Mouse (Mus musculus) fibroblast of lung, adult 2 months (primary cell): ENCODE measurements around the gene Mms22l.
"Not testable (repeated sequence)": the region's sequence is repeated elsewhere in the genome, so short reads cannot be mapped to it uniquely, and the experiment has no call there.

Source experiments
- DNase-seq: peaks from one replicate; pipeline ENCODE4 v3.0.0-alpha.2; 2011; ENCODE audit warnings: low read depth

Mms22l gene

DNA sequence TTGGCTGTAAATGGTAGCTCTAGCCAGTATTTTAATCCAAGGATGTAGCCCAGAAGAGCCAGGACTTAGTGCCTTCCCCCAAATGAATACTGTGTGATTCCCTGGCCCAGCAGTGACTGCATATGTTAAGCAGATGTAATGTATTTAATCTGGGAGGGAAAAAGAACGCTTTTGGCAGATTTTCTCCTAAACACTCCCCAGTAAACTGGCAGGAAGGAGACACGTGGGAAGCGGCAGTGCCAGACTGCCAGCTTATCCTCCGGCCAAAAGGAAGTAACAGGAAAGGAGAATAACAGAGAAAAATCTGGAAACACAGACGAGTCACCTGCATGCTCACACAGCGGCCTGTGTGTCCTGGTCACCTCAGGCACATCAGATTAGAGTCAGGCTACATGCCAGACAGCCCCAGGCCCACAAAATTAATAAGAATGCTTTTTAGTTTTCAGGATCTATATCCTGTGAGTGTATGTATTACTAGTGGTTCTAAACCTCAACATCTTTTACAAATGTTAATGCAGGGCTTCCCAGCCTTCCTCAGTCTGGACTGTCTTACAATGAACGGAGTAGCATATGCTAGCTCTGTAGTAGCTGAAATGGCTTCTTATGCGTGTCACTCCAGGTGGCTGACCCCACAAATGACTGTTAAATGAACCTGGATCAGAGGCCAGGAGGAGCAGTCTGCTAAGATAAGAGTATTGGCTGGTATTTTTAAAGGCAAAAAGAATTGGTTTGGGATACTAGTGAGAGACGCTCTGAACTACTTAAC, 125.4 kb downstream of the Mms22l start:
- DNase-seq = no peak

DNA sequence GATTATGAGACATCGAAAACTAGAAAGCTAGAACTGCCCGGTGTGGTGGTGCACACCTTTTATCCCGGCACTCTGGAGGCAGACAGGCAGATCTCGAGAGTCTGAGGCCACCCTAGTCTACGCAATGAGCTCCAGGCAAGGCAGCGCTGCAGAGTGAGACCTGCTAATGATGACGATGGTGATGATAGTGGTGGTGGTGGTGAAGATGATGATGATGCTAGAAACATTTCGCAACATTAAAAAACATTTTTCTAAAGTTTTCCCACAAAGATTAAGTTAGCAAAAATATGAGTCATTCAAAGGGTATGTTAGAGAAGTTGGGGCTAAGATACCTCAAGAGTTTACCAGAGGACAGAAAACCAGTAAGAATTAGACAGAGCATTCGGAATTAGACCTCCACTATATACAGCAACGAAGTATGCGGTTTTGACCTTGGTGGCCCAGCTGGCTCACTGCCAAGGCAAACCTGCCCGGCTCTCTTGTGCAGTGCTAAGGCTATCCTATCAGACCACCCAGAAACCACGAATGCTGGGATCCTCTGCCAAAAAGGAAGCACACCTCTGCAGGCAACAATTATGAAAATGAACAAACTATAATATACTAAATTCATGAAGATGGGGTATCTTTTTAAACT, 129.8 kb downstream of the Mms22l start:
- DNase-seq = no peak

DNA sequence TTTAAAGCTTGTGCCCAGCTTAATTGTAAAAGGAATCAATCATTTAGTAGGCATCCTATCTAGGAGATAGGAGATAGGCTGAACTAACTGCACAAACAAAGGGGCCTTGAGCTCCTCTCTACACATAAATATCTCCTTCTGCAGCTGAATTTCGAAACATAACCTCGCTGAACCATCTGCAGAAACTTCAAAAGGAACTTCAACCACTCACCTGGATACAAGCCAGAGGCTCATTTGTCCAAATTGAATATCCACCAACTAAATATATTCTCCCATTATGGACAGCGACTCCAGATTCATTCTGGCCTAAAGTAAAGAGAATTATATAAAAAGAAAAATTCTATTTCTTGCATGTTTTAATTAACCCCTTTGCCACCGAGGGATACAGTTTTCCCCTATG, 130.4 kb downstream of the Mms22l start:
- DNase-seq = no peak

DNA sequence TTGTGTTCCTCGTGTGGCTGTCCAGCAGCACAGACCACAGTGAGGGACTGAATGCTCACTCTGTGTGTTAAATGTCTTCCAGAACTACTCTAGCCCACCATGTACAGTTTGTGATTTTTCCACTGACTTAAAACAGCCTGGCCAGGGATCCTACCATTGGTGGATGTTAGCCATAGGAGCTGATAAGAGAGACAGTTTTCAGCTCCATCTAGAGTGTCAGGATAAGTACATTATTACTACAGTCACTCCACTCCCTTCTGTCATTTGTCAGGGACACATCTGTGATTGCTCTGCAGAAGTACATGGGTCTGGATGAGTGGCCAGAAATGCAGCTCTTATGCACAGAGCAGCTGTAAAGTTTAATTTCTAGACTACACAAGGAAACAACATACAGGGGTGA, 131.6 kb downstream of the Mms22l start:
- no peak for DNase-seq

DNA sequence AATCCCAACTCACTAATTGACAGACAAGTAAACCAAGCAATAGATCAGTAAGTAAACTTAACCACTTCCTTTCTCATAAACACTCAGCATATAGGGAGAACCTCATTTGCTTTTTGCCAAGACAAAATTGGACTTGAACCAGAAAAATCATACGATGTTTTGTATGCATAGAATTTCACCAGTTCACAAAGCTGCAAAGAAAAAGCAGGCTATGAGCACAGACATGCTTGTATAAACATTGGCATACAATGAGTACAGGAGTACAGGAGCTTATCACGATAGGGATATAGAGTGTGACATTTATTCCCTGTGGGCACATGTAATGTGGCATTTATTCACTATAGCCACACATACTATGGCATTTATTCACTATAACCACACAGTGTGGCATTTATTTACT, 134.2 kb downstream of the Mms22l start:
- DNase-seq = no peak

DNA sequence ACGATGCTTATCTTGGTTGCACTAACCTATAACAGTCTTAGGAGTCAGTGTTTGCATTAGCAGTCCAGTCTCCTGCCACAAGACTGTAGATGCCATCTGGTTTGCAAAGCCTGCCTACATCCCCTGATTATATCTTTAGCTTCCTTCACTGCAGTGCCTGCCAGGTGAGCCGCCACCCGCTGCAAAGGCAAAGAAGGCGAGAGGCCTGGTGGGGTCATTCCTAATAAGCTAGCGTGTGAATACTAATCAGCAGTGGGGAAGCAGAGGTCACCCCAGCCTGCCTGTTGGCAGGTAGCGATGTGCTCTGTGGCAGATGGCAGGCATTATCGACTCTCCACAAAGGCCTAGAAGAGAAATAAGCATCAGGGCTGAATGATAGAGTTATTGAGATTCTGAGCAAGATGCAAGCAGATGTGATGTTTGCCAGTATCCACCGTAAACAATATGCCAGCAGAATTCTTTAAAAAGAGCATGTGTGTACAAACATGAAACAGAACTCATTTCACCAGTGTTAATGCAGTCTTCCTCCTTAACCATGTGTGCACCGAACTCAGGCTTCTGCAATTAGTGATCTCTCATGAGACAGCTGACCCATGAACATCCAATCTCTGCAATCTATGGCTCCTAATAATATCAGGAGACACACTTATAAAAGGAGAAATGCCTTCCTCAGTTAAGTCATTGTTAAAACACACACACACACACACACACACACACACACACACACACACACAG, 135.1 kb downstream of the Mms22l start:
- no peak for DNase-seq

DNA sequence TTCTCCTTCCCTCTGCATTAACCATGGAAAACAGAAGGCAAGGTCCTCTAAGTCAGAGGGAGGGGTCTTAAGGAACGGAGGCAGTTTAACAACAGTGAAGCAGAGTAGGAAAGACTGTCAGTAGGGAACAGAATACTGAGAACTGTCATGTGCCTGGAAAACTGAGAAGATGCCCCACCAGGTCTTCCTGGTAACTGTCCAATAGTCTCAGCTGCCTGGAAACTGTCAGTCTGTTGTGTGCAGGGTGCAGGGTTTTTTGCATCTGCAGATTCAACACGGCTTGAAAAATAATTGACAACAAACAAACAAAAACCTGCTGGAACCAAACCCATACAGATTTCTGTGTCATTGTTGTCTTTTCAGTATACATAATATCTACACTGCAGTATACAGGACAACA, 146.1 kb downstream of the Mms22l start:
- no peak for DNase-seq

DNA sequence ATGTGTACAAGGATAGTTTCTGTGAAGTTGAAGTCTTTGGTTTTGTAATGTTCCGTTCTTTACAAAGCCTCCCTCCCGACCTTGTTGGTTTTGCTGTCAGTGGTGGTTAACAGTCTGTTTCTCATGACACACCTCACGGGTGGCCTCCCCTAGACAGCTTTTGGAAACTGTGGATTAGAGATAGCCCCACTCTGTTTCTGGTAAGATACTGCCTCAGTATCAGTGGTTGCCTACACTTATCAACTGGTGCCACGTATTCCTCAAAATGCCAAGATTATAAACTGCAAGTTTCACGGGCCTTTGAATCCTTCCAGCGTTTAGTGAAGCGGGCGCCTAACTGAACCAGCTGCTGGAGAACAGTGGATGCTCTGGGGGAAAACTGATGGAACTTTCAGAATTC, 148.5 kb downstream of the Mms22l start:
- not testable (repeated sequence) for DNase-seq
